Mouse (Mus musculus): ENCODE data around the gene Rps6.

- TF ChIP-seq POLR2A (IDR thresholded peaks at IDR 0.05; ENCODE audit: insufficient read depth, low read depth, low read length), result no peak
- no peak for TF ChIP-seq CTCF (IDR thresholded peaks at IDR 0.05)
- no peak for TF ChIP-seq EP300 (IDR thresholded peaks at IDR 0.05; ENCODE audit: insufficient read depth, low read depth, low read length)
Measured at GRCm38 (mm10) chr4:86847246-86847645, 10.0 kb downstream of the Rps6 start.
